Mouse (Mus musculus): ENCODE data around the gene Wdr35.

GRCm38 (mm10) chr12:9024736-9025135, 51.0 kb downstream of the Wdr35 start:
- TF ChIP-seq CTCF (IDR thresholded peaks at IDR 0.05; ENCODE audit: low read depth) (no peak), EP300 (IDR thresholded peaks at IDR 0.05; ENCODE audit: low read depth) (no peak; the same call in 1 of the 2 replicates)
